Mouse (Mus musculus): ENCODE measurements around the gene Cobll1.

DNA sequence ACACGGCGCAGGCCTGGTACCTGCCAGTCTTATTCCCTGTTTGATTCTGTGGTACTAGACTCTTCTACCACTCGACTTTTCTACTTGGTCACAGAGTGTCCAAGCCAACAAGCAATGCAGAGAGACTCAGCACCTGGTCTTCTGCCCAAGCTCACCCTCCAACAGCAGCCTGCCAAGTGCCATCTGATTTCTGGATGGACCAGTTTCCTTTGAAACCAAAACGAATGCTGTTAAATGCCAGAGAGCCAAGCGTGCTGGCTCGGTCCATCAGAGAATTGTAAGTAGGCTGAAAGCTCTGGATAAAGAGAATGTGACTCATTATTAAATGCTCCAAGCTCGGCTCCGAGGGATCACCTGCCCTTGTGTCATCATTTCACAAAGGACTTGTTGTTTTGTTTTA, 16.2 kb downstream of the Cobll1 start:
- TF ChIP-seq CTCF (IDR thresholded peaks at IDR 0.05; ENCODE audit: extremely low read depth, insufficient read length, insufficient replicate concordance, low read depth, low read length) (no peak), POLR2A (IDR thresholded peaks at IDR 0.05; ENCODE audit: low read depth, low read length) (no peak)

Data from small intestine, adult 2 months (tissue).